Mouse (Mus musculus) testis, postnatal 14 days (tissue): ENCODE results near the gene Nup62.

ENCODE experiments used
- DNase-seq: peaks from one replicate; pipeline ENCODE4 v3.0.0; 2021; ENCODE audit warnings: low spot score

Gene Nup62

GRCm38 (mm10) chr7:44849416-44850111 is 33.7 kb downstream of the Nup62 start:
- DNase-seq = peak; percentile 90

- peak; percentile 81 for DNase-seq
Observed at GRCm38 (mm10) chr7:44850146-44850545, 34.3 kb downstream of the Nup62 start.

GRCm38 (mm10) chr7:44850789-44851624 is 35.1 kb downstream of the Nup62 start:
- no peak for DNase-seq

GRCm38 (mm10) chr7:44851625-44852234 is 35.8 kb downstream of the Nup62 start:
- no peak for DNase-seq

- no peak for DNase-seq
Observed at GRCm38 (mm10) chr7:44852259-44853027, 36.6 kb downstream of the Nup62 start.

- no peak for DNase-seq
Observed at GRCm38 (mm10) chr7:44853065-44853464, 37.2 kb downstream of the Nup62 start.

- DNase-seq = no peak
Observed at GRCm38 (mm10) chr7:44853596-44854355, 37.9 kb downstream of the Nup62 start.

- peak; percentile 87 for DNase-seq
Observed at GRCm38 (mm10) chr7:44854356-44855031, 38.6 kb downstream of the Nup62 start.

GRCm38 (mm10) chr7:44855036-44855435 is 39.1 kb downstream of the Nup62 start:
- DNase-seq = no peak

- no peak for DNase-seq
Observed at GRCm38 (mm10) chr7:44856265-44856916, 40.5 kb downstream of the Nup62 start.

GRCm38 (mm10) chr7:44857042-44857552 is 41.2 kb downstream of the Nup62 start, which contains the start of gene Pnkp:
Pnkp (plus strand) TSS chr7:44857139.
- DNase-seq = peak; percentile 80

GRCm38 (mm10) chr7:44857905-44858304 is 42.0 kb downstream of the Nup62 start:
- no peak for DNase-seq

GRCm38 (mm10) chr7:44859896-44860295 is 44.0 kb downstream of the Nup62 start:
- no peak for DNase-seq

- DNase-seq = peak; percentile 67
Observed at GRCm38 (mm10) chr7:44860576-44861428, 44.9 kb downstream of the Nup62 start.

- no peak for DNase-seq
Observed at GRCm38 (mm10) chr7:44861429-44861816, 45.5 kb downstream of the Nup62 start.

- DNase-seq = no peak
Observed at GRCm38 (mm10) chr7:44862434-44862833, 46.5 kb downstream of the Nup62 start.

GRCm38 (mm10) chr7:44863210-44863609 is 47.3 kb downstream of the Nup62 start:
- DNase-seq = no peak

GRCm38 (mm10) chr7:44863982-44864494 is 48.1 kb downstream of the Nup62 start:
- DNase-seq = no peak
